Mouse (Mus musculus) midbrain, embryonic 16.5 days (tissue): ENCODE measurements at regions not wholly inside any gene's neighbourhood (a gene's known extent, or its start where the extent isn't known, plus 50 kb on each side); places are given as distances from the start of the nearest gene placed in this dataset.
A peak's percentile ranks its signal among the peaks of the same experiment; 100 is the strongest.
"Not testable (repeated sequence)": the region's sequence is repeated elsewhere in the genome, so short reads cannot be mapped to it uniquely, and the experiment has no call there.

Experiments used
- ATAC-seq: fragments of 200-750 bp; cut with Nextera tagmentation; 2 replicates; pipeline ENCODE4 v1.8.0; 2017; ENCODE audit warnings: moderate TSS enrichment
- H3K27ac ChIP-seq: fragments of 300-500 bp; sonication (generic); 2 replicates; pipeline ENCODE4 v1.5.1; 2014; ENCODE audit warnings: mild to moderate bottlenecking, low read length, mixed read lengths
- H3K27me3 ChIP-seq: fragments of 300-500 bp; sonication (generic); 2 replicates; pipeline ENCODE4 v1.6.1; 2014; ENCODE audit warnings: low read depth, low read length, mixed read lengths; ENCODE audit not compliant: control insufficient read depth, insufficient read depth
- H3K36me3 ChIP-seq: fragments of 300-500 bp; sonication (generic); 2 replicates; pipeline ENCODE4 v1.6.1; 2014; ENCODE audit warnings: mild to moderate bottlenecking, low read length, moderate library complexity, mixed read lengths; ENCODE audit not compliant: control insufficient read depth, insufficient read depth
- H3K4me1 ChIP-seq: fragments of 300-500 bp; sonication (generic); 2 replicates; pipeline ENCODE4 v1.6.1; 2014; ENCODE audit warnings: mild to moderate bottlenecking, low read length, mixed read lengths; ENCODE audit not compliant: control insufficient read depth, insufficient read depth
- H3K4me2 ChIP-seq: fragments of 300-500 bp; sonication (generic); 2 replicates; pipeline ENCODE4 v1.6.1; 2014; ENCODE audit warnings: mild to moderate bottlenecking, low read length, mixed read lengths
- H3K4me3 ChIP-seq: fragments of 300-500 bp; sonication (generic); 2 replicates; pipeline ENCODE4 v1.5.1; 2014; ENCODE audit warnings: low read depth, mild to moderate bottlenecking, low read length, moderate library complexity, mixed read lengths
- H3K9ac ChIP-seq: fragments of 300-500 bp; sonication (generic); 2 replicates; pipeline ENCODE4 v1.6.1; 2014; ENCODE audit warnings: low read depth, low read length, mixed read lengths
- H3K9me3 ChIP-seq: fragments of 300-500 bp; sonication (generic); replicated peaks from 2 replicates; pipeline ENCODE4 v1.6.1; 2014; ENCODE audit warnings: mild to moderate bottlenecking, low read length, mixed read lengths; ENCODE audit not compliant: control insufficient read depth, poor library complexity, severe bottlenecking
- WGBS: fragments of 180-500 bp; shearing (Covaris S2); extraction: QIAGEN DNeasy Blood & Tissue Kit; methylation state at CpG from one replicate; pipeline ENCODE4 v1.1.7; 2014; 5-methylcytosine and 5-hydroxymethylcytosine counted together

DNA sequence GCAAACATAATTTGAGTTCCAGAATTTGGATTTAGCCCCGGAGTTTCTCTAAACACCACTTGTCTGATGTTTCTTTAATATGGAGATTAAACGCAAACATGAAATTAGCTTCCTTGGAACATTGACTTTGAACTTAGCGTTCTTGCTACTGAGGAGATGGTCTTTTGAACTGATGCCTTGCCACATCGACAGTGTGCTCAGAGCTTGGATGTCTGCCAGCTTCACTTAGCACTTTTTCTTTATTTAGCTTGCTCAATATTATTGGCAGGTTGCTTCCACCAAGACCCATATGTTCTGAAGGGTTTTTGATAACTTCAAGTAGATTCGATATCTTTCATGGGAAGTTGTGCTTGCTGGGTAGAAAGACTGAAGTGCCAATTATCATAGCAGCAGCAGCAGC lies 143.5 kb downstream of the Mterf1b start:
- no peak for ATAC-seq
- 47% methylated on average over 5 of the region's 5 CpGs for WGBS
- H3K9me3 ChIP-seq, result no peaks in the 10 kb centered on the region
- H3K36me3 ChIP-seq, result no peaks in the 10 kb centered on the region
- no peak overlapping the region for H3K27ac ChIP-seq
- no peak overlapping the region for H3K9ac ChIP-seq
- H3K4me1 ChIP-seq, result peaks cover 7% of the 10 kb centered on the region
- H3K4me2 ChIP-seq, result no peak overlapping the region
- no peak overlapping the region for H3K4me3 ChIP-seq
- H3K27me3 ChIP-seq, result no peaks in the 10 kb centered on the region

DNA sequence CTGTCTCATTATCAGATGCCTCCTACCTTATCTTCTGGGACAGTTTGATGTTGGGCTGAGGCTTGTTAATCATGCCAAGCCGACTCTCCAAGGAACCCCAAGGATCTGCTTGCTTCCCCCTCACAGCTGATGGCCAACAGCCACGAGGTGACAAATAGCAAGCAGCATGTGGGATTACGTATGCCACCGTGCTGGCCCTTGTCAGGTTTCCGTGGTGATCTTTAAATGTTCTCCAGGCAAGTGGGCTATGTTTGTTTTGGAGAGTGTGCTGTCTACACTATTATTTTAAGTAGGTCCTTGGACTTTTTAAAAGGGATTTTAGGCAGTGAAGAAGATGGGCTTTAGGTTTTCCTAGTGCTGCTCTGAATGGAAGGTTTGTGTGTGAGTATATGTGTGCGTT lies 149.8 kb downstream of the Mterf1b start:
- Histone ChIP-seq H3K27ac (no peak overlapping the region), H3K27me3 (no peaks in the 10 kb centered on the region), H3K9me3 (no peaks in the 10 kb centered on the region), H3K4me3 (no peak overlapping the region), H3K36me3 (no peaks in the 10 kb centered on the region), H3K4me1 (peaks cover 8% of the 10 kb centered on the region; the same call in 1 of the 2 replicates), H3K9ac (no peak overlapping the region), H3K4me2 (no peak overlapping the region)
- ATAC-seq, result no peak
- 31% methylated on average over 6 of the region's 6 CpGs for WGBS

- WGBS, result 96% methylated on average over 2 of the region's 2 CpGs
- no peak overlapping the region for H3K4me2 ChIP-seq
- peaks cover 8% of the 10 kb centered on the region; the same call in 1 of the 2 replicates for H3K4me1 ChIP-seq
- H3K36me3 ChIP-seq, result no peaks in the 10 kb centered on the region
- no peaks in the 10 kb centered on the region for H3K27me3 ChIP-seq
- H3K9me3 ChIP-seq, result no peaks in the 10 kb centered on the region
- no peak overlapping the region for H3K27ac ChIP-seq
- no peak for ATAC-seq
- H3K4me3 ChIP-seq, result no peak overlapping the region
- no peak overlapping the region for H3K9ac ChIP-seq
These were observed 152.3 kb downstream of the Mterf1b start for GRCm38 (mm10) chr5:4344458-4344857.

- Histone ChIP-seq H3K9me3 (no peaks in the 10 kb centered on the region), H3K9ac (no peak overlapping the region), H3K4me1 (no peaks in the 10 kb centered on the region), H3K4me3 (no peak overlapping the region), H3K36me3 (no peaks in the 10 kb centered on the region), H3K27ac (no peak overlapping the region), H3K4me2 (no peak overlapping the region), H3K27me3 (no peaks in the 10 kb centered on the region)
- no peak for ATAC-seq
- 77% methylated on average over 4 of the region's 4 CpGs for WGBS
These were observed 156.2 kb downstream of the Mterf1b start for GRCm38 (mm10) chr5:4348334-4348733.

- WGBS, result 79% methylated on average over 2 of the region's 2 CpGs
- no peaks in the 10 kb centered on the region for H3K36me3 ChIP-seq
- H3K4me3 ChIP-seq, result no peak overlapping the region
- H3K4me1 ChIP-seq, result peaks cover 4% of the 10 kb centered on the region; the same call in 1 of the 2 replicates
- no peaks in the 10 kb centered on the region for H3K9me3 ChIP-seq
- H3K4me2 ChIP-seq, result no peak overlapping the region
- H3K27ac ChIP-seq, result no peak overlapping the region
- H3K27me3 ChIP-seq, result no peaks in the 10 kb centered on the region
- no peak for ATAC-seq
- no peak overlapping the region for H3K9ac ChIP-seq
These were observed 157.8 kb downstream of the Mterf1b start for GRCm38 (mm10) chr5:4349943-4350342.

GRCm38 (mm10) chr5:4355609-4356224 lies 163.6 kb downstream of the Mterf1b start:
- peak; percentile 54; the same call in 1 of the 2 replicates for ATAC-seq
- H3K36me3 ChIP-seq, result no peaks in the 10 kb centered on the region
- no peaks in the 10 kb centered on the region for H3K27me3 ChIP-seq
- 0 out of 2 replicates have a peak overlapping the region, but pooled peaks have one; percentile 11 for H3K27ac ChIP-seq
- WGBS, result 26% methylated on average over 7 of the region's 7 CpGs
- H3K4me1 ChIP-seq, result peaks cover 4% of the 10 kb centered on the region; the same call in 1 of the 2 replicates
- H3K9ac ChIP-seq, result no peak overlapping the region
- no peak overlapping the region for H3K4me2 ChIP-seq
- H3K4me3 ChIP-seq, result no peak overlapping the region
- H3K9me3 ChIP-seq, result no peaks in the 10 kb centered on the region

DNA sequence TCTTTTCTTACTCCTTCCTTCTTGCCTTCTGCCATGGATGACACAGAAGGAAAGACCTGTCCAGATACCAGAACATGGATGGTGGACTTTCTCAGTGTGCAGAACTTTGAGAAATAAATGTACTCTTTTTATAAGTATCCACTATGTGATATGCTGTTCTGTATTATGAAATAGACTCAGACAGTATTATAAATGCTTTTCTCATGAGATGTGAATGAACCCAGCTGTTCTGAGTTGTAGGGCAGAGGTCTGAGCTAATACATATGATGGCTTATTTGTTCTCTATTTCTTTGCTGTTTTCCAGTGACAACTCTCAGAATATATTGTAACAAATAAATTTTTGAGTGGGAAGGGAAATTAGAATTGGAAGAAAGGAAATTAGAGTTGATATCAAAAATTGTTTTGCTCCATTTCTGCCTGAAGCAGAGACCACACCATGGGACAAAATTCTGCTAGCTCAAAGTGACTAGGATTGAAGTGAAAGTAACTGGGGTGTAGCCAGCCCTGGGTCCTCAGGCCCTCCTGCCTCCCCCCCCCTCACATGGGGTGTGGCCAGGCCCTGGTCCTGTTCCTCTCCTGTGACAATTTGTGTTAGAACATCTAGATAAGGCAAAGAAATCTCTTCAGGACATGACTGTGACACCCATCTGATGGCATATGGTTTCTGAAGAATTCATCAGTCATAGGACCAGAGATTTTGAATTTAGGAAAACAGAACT lies 164.5 kb downstream of the Mterf1b start:
- H3K27ac ChIP-seq, H3K9me3 ChIP-seq, H3K27me3 ChIP-seq, ATAC-seq, H3K4me2 ChIP-seq, H3K4me1 ChIP-seq, H3K36me3 ChIP-seq, H3K4me3 ChIP-seq, H3K9ac ChIP-seq: not testable (repeated sequence)

- H3K4me2 ChIP-seq, H3K27me3 ChIP-seq, H3K4me1 ChIP-seq, H3K9me3 ChIP-seq, H3K36me3 ChIP-seq, ATAC-seq, H3K27ac ChIP-seq, H3K4me3 ChIP-seq, H3K9ac ChIP-seq: not testable (repeated sequence)
- WGBS, result 91% methylated on average over 6 of the region's 6 CpGs
These were observed 169.4 kb downstream of the Mterf1b start for GRCm38 (mm10) chr5:4361547-4361946.

DNA sequence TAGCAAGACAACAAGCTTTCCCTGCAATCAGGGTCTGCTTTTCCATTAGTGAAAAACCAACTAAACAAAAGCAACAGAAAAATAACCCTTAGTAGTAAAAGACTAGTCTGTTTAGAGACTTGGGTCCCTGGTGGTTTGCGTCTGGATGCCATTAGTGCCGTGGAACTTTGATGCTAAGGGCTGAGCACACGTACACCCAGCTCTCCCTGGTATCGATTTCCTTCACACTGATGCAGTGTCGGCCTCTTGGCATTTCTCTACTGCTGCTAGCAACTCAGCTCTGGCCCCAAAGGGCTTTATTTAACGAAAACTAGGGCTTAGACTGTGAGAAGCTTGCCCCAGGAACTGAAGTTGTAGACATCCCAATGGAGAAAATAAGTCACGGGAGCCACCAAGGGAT lies 192.6 kb downstream of the Mterf1b start:
- not testable (repeated sequence) for H3K4me2 ChIP-seq, H3K4me1 ChIP-seq, H3K9me3 ChIP-seq, H3K27ac ChIP-seq, H3K27me3 ChIP-seq, H3K36me3 ChIP-seq, H3K9ac ChIP-seq, H3K4me3 ChIP-seq
- 70% methylated on average over 7 of the region's 7 CpGs for WGBS
- 0 out of 2 replicates have a peak, but pooled peaks have one; percentile 51 for ATAC-seq
